Mouse (Mus musculus): ENCODE measurements at regions not wholly inside any gene's neighbourhood (a gene's known extent, or its start where the extent isn't known, plus 50 kb on each side); places are given as distances from the start of the nearest gene placed in this dataset.

DNA sequence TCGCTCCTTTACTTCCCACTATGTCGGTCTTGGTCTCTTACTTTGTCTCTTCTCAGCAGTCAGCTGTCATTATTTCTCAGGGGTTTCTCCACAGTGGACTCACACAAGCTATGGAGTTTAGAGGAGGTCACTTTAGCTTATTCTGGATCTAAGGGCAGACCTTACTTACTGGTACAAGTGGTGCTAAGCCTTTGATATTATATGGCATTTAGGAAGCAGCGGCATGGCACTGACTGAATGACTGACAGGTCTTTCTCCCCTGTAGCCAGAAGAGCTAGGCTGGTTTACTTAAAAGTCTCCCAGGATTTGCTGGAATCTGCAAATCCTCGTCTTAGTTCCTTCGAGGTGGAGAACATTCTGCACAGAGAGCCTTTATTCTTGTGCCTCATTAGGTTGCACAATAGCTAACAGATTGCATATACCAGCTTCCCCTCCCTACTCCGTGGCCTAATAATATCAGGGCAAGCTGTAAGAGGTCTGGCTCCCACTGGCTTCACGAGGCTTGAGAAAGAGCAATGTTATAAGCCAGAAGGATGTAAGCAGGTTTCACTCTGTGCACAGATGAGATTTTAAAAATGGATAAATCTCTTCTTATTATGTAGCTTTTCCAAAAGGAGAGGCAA, 214.1 kb upstream of the 4930583I09Rik start:
- H3K27me3 ChIP-seq (ENCODE audit: control insufficient read depth, insufficient read depth, low read length): no peaks in the 10 kb centered on the region
- TF ChIP-seq POLR2A (IDR thresholded peaks at IDR 0.05; ENCODE audit: low read depth, low read length) (no peak), CTCF (IDR thresholded peaks at IDR 0.05; ENCODE audit: extremely low read depth, insufficient read length, insufficient replicate concordance, low read depth, low read length) (no peak)
- WGBS: 68% methylated on average over 7 of the region's 7 CpGs

GRCm38 (mm10) chr17:65015731-65016130, 179.9 kb upstream of the 4930583I09Rik start:
- H3K27me3 ChIP-seq (ENCODE audit: control insufficient read depth, insufficient read depth, low read length): no peaks in the 10 kb centered on the region
- no peaks in the 10 kb centered on the region for H3K36me3 ChIP-seq (ENCODE audit: control insufficient read depth, insufficient read depth, low read length)
- H3K4me3 ChIP-seq (ENCODE audit: low read depth, low read length): no peak overlapping the region
- no peak overlapping the region for H3K27ac ChIP-seq (ENCODE audit: insufficient read depth, low read depth, low read length)
- H3K4me1 ChIP-seq (ENCODE audit: control insufficient read depth, insufficient read depth, insufficient read length, low read length): no peaks in the 10 kb centered on the region
- WGBS: 78% methylated on average over 5 of the region's 5 CpGs
- TF ChIP-seq POLR2A (IDR thresholded peaks at IDR 0.05; ENCODE audit: low read depth, low read length) (no peak), CTCF (IDR thresholded peaks at IDR 0.05; ENCODE audit: extremely low read depth, insufficient read length, insufficient replicate concordance, low read depth, low read length) (no peak)

More for the DNA sequence above, 214.1 kb upstream of the 4930583I09Rik start:
- Histone ChIP-seq H3K4me3 (ENCODE audit: low read depth, low read length) (no peak overlapping the region), H3K36me3 (ENCODE audit: control insufficient read depth, insufficient read depth, low read length) (no peaks in the 10 kb centered on the region), H3K4me1 (ENCODE audit: control insufficient read depth, insufficient read depth, insufficient read length, low read length) (no peaks in the 10 kb centered on the region), H3K27ac (ENCODE audit: insufficient read depth, low read depth, low read length) (no peak overlapping the region)

- Histone ChIP-seq H3K36me3 (ENCODE audit: control insufficient read depth, insufficient read depth, low read length) (no peaks in the 10 kb centered on the region), H3K4me3 (ENCODE audit: low read depth, low read length) (no peak overlapping the region), H3K27ac (ENCODE audit: insufficient read depth, low read depth, low read length) (no peak overlapping the region), H3K4me1 (ENCODE audit: control insufficient read depth, insufficient read depth, insufficient read length, low read length) (no peaks in the 10 kb centered on the region), H3K27me3 (ENCODE audit: control insufficient read depth, insufficient read depth, low read length) (no peaks in the 10 kb centered on the region)
- TF ChIP-seq POLR2A (IDR thresholded peaks at IDR 0.05; ENCODE audit: low read depth, low read length) (no peak), CTCF (IDR thresholded peaks at IDR 0.05; ENCODE audit: extremely low read depth, insufficient read length, insufficient replicate concordance, low read depth, low read length) (no peak)
Observed at GRCm38 (mm10) chr17:65014682-65015081, 178.8 kb upstream of the 4930583I09Rik start.

- Histone ChIP-seq H3K4me1 (ENCODE audit: control insufficient read depth, insufficient read depth, insufficient read length, low read length) (no peaks in the 10 kb centered on the region), H3K27me3 (ENCODE audit: control insufficient read depth, insufficient read depth, low read length) (no peaks in the 10 kb centered on the region), H3K36me3 (ENCODE audit: control insufficient read depth, insufficient read depth, low read length) (no peaks in the 10 kb centered on the region), H3K27ac (ENCODE audit: insufficient read depth, low read depth, low read length) (no peak overlapping the region), H3K4me3 (ENCODE audit: low read depth, low read length) (no peak overlapping the region)
- 58% methylated on average over 5 of the region's 5 CpGs for WGBS
- TF ChIP-seq CTCF (IDR thresholded peaks at IDR 0.05; ENCODE audit: extremely low read depth, insufficient read length, insufficient replicate concordance, low read depth, low read length): no peak
- TF ChIP-seq POLR2A (IDR thresholded peaks at IDR 0.05; ENCODE audit: low read depth, low read length): no peak
Observed at GRCm38 (mm10) chr17:65000626-65001135, 164.8 kb upstream of the 4930583I09Rik start.

DNA sequence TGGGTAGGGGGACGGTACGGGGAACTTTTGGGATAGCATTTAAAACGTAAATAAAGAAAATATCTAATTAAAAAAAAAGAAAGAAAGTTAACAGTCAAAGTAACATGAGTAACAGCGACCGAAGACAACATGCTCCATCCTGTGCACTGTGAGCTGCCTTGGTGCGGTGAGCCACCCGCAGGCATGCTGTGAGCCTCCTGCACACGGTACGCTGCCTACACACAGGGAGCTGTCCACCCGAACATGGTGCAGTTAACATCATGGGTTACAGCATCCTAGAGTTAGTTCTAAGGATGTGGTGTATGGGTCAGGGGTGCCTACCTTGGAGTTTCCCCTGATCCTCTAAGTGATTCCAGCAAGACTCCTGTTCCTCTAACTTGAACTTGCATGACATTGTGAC, 158.6 kb upstream of the 4930583I09Rik start:
- no peak overlapping the region for H3K27ac ChIP-seq (ENCODE audit: insufficient read depth, low read depth, low read length)
- no peaks in the 10 kb centered on the region for H3K4me1 ChIP-seq (ENCODE audit: control insufficient read depth, insufficient read depth, insufficient read length, low read length)
- H3K4me3 ChIP-seq (ENCODE audit: low read depth, low read length): no peak overlapping the region
- H3K36me3 ChIP-seq (ENCODE audit: control insufficient read depth, insufficient read depth, low read length): no peaks in the 10 kb centered on the region
- TF ChIP-seq CTCF (IDR thresholded peaks at IDR 0.05; ENCODE audit: extremely low read depth, insufficient read length, insufficient replicate concordance, low read depth, low read length): no peak
- TF ChIP-seq POLR2A (IDR thresholded peaks at IDR 0.05; ENCODE audit: low read depth, low read length): no peak
- WGBS: 88% methylated on average over 10 of the region's 10 CpGs
- no peaks in the 10 kb centered on the region for H3K27me3 ChIP-seq (ENCODE audit: control insufficient read depth, insufficient read depth, low read length)

DNA sequence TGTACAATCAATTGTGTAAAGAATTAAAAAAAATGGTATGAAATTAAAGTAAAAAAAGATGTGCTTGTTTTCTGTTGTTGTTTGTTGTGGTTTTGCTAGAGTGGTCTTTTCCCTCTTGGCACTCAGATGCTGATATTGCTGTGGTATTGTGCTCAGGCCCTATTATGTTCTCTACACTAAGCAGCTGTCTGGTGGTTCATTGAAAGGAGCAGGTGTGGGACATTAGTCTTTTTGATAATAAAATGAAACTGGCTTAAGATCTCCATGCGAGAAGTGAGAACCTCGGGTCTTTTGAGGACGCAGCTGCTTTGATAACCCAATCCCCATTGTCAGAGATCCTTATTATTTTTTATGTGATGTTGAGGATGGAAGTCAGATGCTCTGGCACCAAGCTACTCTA, 155.4 kb upstream of the 4930583I09Rik start:
- no peak overlapping the region for H3K4me3 ChIP-seq (ENCODE audit: low read depth, low read length)
- WGBS: 78% methylated on average over 3 of the region's 3 CpGs
- H3K4me1 ChIP-seq (ENCODE audit: control insufficient read depth, insufficient read depth, insufficient read length, low read length): no peaks in the 10 kb centered on the region
- H3K36me3 ChIP-seq (ENCODE audit: control insufficient read depth, insufficient read depth, low read length): no peaks in the 10 kb centered on the region
- no peak overlapping the region for H3K27ac ChIP-seq (ENCODE audit: insufficient read depth, low read depth, low read length)
- no peaks in the 10 kb centered on the region for H3K27me3 ChIP-seq (ENCODE audit: control insufficient read depth, insufficient read depth, low read length)
- TF ChIP-seq CTCF (IDR thresholded peaks at IDR 0.05; ENCODE audit: extremely low read depth, insufficient read length, insufficient replicate concordance, low read depth, low read length) (no peak), POLR2A (IDR thresholded peaks at IDR 0.05; ENCODE audit: low read depth, low read length) (no peak)

- no peaks in the 10 kb centered on the region for H3K36me3 ChIP-seq (ENCODE audit: control insufficient read depth, insufficient read depth, low read length)
- H3K4me1 ChIP-seq (ENCODE audit: control insufficient read depth, insufficient read depth, insufficient read length, low read length): no peaks in the 10 kb centered on the region
- H3K27ac ChIP-seq (ENCODE audit: insufficient read depth, low read depth, low read length): no peak overlapping the region
- no peak overlapping the region for H3K4me3 ChIP-seq (ENCODE audit: low read depth, low read length)
- no peaks in the 10 kb centered on the region for H3K27me3 ChIP-seq (ENCODE audit: control insufficient read depth, insufficient read depth, low read length)
- TF ChIP-seq POLR2A (IDR thresholded peaks at IDR 0.05; ENCODE audit: low read depth, low read length) (no peak), CTCF (IDR thresholded peaks at IDR 0.05; ENCODE audit: extremely low read depth, insufficient read length, insufficient replicate concordance, low read depth, low read length) (no peak)
- 67% methylated on average over 14 of the region's 14 CpGs for WGBS
Observed at GRCm38 (mm10) chr17:64984276-64985011, 148.6 kb upstream of the 4930583I09Rik start.

Data from small intestine, adult 2 months (tissue).